Comparison of ENCODE assay signal across 22 mouse cellular contexts in genomic region chr11:101314567-101314966, GRCm38 (mm10). TPM values are rescaled to one million over a fixed set of nuclear protein-coding genes. Genes with fewer than 3 reads are reported as not detected.
DNase-seq lines count a peak whose midpoint lies in the region; ATAC-seq and TF ChIP-seq lines count a peak whose summit lies in the region.
"Had no signal": no experiment of that assay in that cellular context is flagged by ENCODE, and none has a peak within 500 bp of the region (broad histone marks: within the 10 kb centered on the region; RNA-seq: fewer than 3 reads in every experiment).

No protein-coding gene starts in this region.

- TF ChIP-seq EP300 in lung, postnatal 0 days (IDR thresholded peaks at IDR 0.05): no peak

- no peak overlapping the region for H3K4me2 ChIP-seq in heart, embryonic 11.5 days
- no peak overlapping the region for H3K4me2 ChIP-seq in lung, postnatal 0 days (replicated peaks; ENCODE audit: low read depth, low read length)
- H3K4me2 ChIP-seq in liver, embryonic 13.5 days: peak overlapping the region; percentile 72

- peak overlapping the region; percentile 47 for H3K27ac ChIP-seq in heart, embryonic 11.5 days (ENCODE audit: low read depth, low read length)
- H3K27ac ChIP-seq in lung, postnatal 0 days (ENCODE audit: low read length): no peak overlapping the region
- peak overlapping the region; percentile 96 for H3K27ac ChIP-seq in liver, embryonic 13.5 days
- H3K27ac ChIP-seq: forebrain, embryonic 15.5 days; kidney, postnatal 0 days; neural tube, embryonic 12.5 days had no signal

- H3K36me3 ChIP-seq in heart, embryonic 11.5 days (ENCODE audit: control insufficient read depth, insufficient read depth, low read length): peaks cover 10% of the 10 kb centered on the region; the same call in 1 of the 2 replicates
- H3K36me3 ChIP-seq in lung, postnatal 0 days (ENCODE audit: insufficient read depth, low read length): peaks cover 6% of the 10 kb centered on the region; the same call in 1 of the 2 replicates
- H3K36me3 ChIP-seq in liver, embryonic 13.5 days: peaks cover 22% of the 10 kb centered on the region

- no peak for ATAC-seq in heart, embryonic 11.5 days (replicated peaks; ENCODE audit: insufficient number of reproducible peaks, low FRiP score, low TSS enrichment)
- no peak for ATAC-seq in lung, postnatal 0 days
- ATAC-seq in liver, embryonic 13.5 days (ENCODE audit: low read depth): no peak
- ATAC-seq: activated CD4-positive, CD25-positive, alpha-beta regulatory T cell, adult 4 months; forebrain, embryonic 15.5 days; hindbrain, embryonic 16.5 days had no signal

- no peak for DNase-seq in heart, adult 9 months (ENCODE audit: low spot score in 2 of 2)
- no peak for DNase-seq in lung, postnatal 0 days (ENCODE audit: low spot score)
- DNase-seq in lung, adult 18-20 months: no peak
- no peak for DNase-seq in liver, embryonic 13.5 days
- no peak for DNase-seq in cerebellum, postnatal 36 days
- DNase-seq in thymus, postnatal 36 days: no peak
- DNase-seq: adrenal gland, postnatal 10 days; cerebellum, postnatal 10 days; gastrocnemius, postnatal 25 days; heart, postnatal 4 days; kidney, adult 18-20 months; lung, adult 2 months; right cerebral cortex, adult 18-20 months; thymus, postnatal 14 days had no signal

- no peak overlapping the region for H3K4me3 ChIP-seq in heart, embryonic 11.5 days (ENCODE audit: low read depth, low read length)
- no peak overlapping the region for H3K4me3 ChIP-seq in lung, postnatal 0 days (ENCODE audit: low read depth, low read length)
- H3K4me3 ChIP-seq in liver, embryonic 13.5 days (replicated peaks): no peak overlapping the region
- H3K4me3 ChIP-seq: neural tube, embryonic 12.5 days had no signal

- H3K9me3 ChIP-seq in heart, embryonic 11.5 days (replicated peaks; ENCODE audit: control insufficient read depth, low read length): no peaks in the 10 kb centered on the region
- H3K9me3 ChIP-seq in lung, postnatal 0 days (ENCODE audit: low read length): no peaks in the 10 kb centered on the region
- no peaks in the 10 kb centered on the region for H3K9me3 ChIP-seq in liver, embryonic 13.5 days (replicated peaks)
- H3K9me3 ChIP-seq: forebrain, embryonic 15.5 days; midbrain, embryonic 10.5 days; neural tube, embryonic 12.5 days had no signal

- WGBS in heart, embryonic 11.5 days (ENCODE audit: insufficient replicate concordance): 94% methylated on average over 1 of the region's 1 CpGs
- WGBS in lung, postnatal 0 days: 88% methylated on average over 1 of the region's 1 CpGs
- 93% methylated on average over 1 of the region's 1 CpGs for WGBS in liver, embryonic 13.5 days (ENCODE audit: insufficient replicate concordance)

- no peak overlapping the region for H3K9ac ChIP-seq in heart, embryonic 11.5 days (ENCODE audit: low read depth, low read length)
- H3K9ac ChIP-seq in lung, postnatal 0 days (replicated peaks; ENCODE audit: low read depth): no peak overlapping the region
- H3K9ac ChIP-seq in liver, embryonic 13.5 days: no peak overlapping the region
- H3K9ac ChIP-seq: forebrain, embryonic 15.5 days; neural tube, embryonic 12.5 days had no signal

- TF ChIP-seq CTCF in lung, postnatal 0 days (IDR thresholded peaks at IDR 0.05): 0 out of 2 replicates have a peak, but pooled peaks have one; percentile 15

- H3K27me3 ChIP-seq in heart, embryonic 11.5 days (ENCODE audit: control insufficient read depth, insufficient read depth, low read length): no peaks in the 10 kb centered on the region
- no peaks in the 10 kb centered on the region for H3K27me3 ChIP-seq in lung, postnatal 0 days (replicated peaks; ENCODE audit: insufficient read depth, low read length)
- H3K27me3 ChIP-seq in liver, embryonic 13.5 days: no peaks in the 10 kb centered on the region
- H3K27me3 ChIP-seq: forebrain, embryonic 15.5 days; neural tube, embryonic 12.5 days had no signal

- 0 out of 2 replicates have a peak, but pooled peaks cover 3% of the 10 kb centered on the region for H3K4me1 ChIP-seq in heart, embryonic 11.5 days (ENCODE audit: control insufficient read depth, insufficient read depth, low read length)
- peaks cover 3% of the 10 kb centered on the region; the same call in 1 of the 2 replicates for H3K4me1 ChIP-seq in lung, postnatal 0 days (ENCODE audit: insufficient read depth, low read depth, low read length)
- peaks cover 51% of the 10 kb centered on the region for H3K4me1 ChIP-seq in liver, embryonic 13.5 days (replicated peaks)

RNA-seq across cellular contexts. Expression of gene Psme3, which starts 1.4 kb away (rescaled TPM):
- 104 and 105 TPM in 2 replicates for polyA plus RNA-seq in heart, embryonic 11.5 days (2014; fragmentation: Nextera tagmentation; extraction: Ambion mirVana)
- 44.1 and 47.4 TPM in 2 replicates for polyA plus RNA-seq in lung, postnatal 0 days (2015; fragmentation: Nextera tagmentation; extraction: Ambion mirVana)
- polyA plus RNA-seq in liver, embryonic 13.5 days (2015; fragmentation: Nextera tagmentation; extraction: Ambion mirVana): 198 and 239 TPM in 2 replicates

RNA-seq across cellular contexts. Expression of gene Aoc2, which starts 10.3 kb away (rescaled TPM):
- 0.90 and 1.4 TPM in 2 replicates for polyA plus RNA-seq in heart, embryonic 11.5 days (2014; fragmentation: Nextera tagmentation; extraction: Ambion mirVana)
- polyA plus RNA-seq in lung, postnatal 0 days (2015; fragmentation: Nextera tagmentation; extraction: Ambion mirVana): 0.44 and 0.45 TPM in 2 replicates
- 1.2 and 1.3 TPM in 2 replicates for polyA plus RNA-seq in liver, embryonic 13.5 days (2015; fragmentation: Nextera tagmentation; extraction: Ambion mirVana)

RNA-seq across cellular contexts. Expression of gene Becn1, which starts 12.5 kb away (rescaled TPM):
- 138 and 154 TPM in 2 replicates for polyA plus RNA-seq in heart, embryonic 11.5 days (2014; fragmentation: Nextera tagmentation; extraction: Ambion mirVana)
- 149 and 152 TPM in 2 replicates for polyA plus RNA-seq in lung, postnatal 0 days (2015; fragmentation: Nextera tagmentation; extraction: Ambion mirVana)
- 108 and 112 TPM in 2 replicates for polyA plus RNA-seq in liver, embryonic 13.5 days (2015; fragmentation: Nextera tagmentation; extraction: Ambion mirVana)

RNA-seq across cellular contexts. Expression of gene Aoc3, which starts 15.8 kb away (rescaled TPM):
- polyA plus RNA-seq in heart, embryonic 11.5 days (2014; fragmentation: Nextera tagmentation; extraction: Ambion mirVana): 0.20 and 0.24 TPM in 2 replicates
- polyA plus RNA-seq in lung, postnatal 0 days (2015; fragmentation: Nextera tagmentation; extraction: Ambion mirVana): 1.6 and 1.9 TPM in 2 replicates
- 0.07 TPM in 1 of 2 replicates, not detected in the other for polyA plus RNA-seq in liver, embryonic 13.5 days (2015; fragmentation: Nextera tagmentation; extraction: Ambion mirVana)
- polyA plus RNA-seq: activated CD4-positive, CD25-positive, alpha-beta regulatory T cell, adult 4 months; forebrain, embryonic 15.5 days; macrophage; neural tube, embryonic 12.5 days had no signal

RNA-seq across cellular contexts. Expression of gene Coa3, which starts 35.7 kb away (rescaled TPM):
- polyA plus RNA-seq in heart, embryonic 11.5 days (2014; fragmentation: Nextera tagmentation; extraction: Ambion mirVana): 183 and 189 TPM in 2 replicates
- 159 and 166 TPM in 2 replicates for polyA plus RNA-seq in lung, postnatal 0 days (2015; fragmentation: Nextera tagmentation; extraction: Ambion mirVana)
- polyA plus RNA-seq in liver, embryonic 13.5 days (2015; fragmentation: Nextera tagmentation; extraction: Ambion mirVana): 125 TPM in 2 replicates
